Mouse (Mus musculus) stomach, embryonic 14.5 days (tissue): ENCODE measurements at regions not wholly inside any gene's neighbourhood (a gene's known extent, or its start where the extent isn't known, plus 50 kb on each side); places are given as distances from the start of the nearest gene placed in this dataset.

Source experiments
- ATAC-seq: fragments of 200-750 bp; cut with Nextera tagmentation; 2 replicates; pipeline ENCODE4 v1.8.0; 2017; ENCODE audit warnings: low read depth, moderate TSS enrichment; ENCODE audit not compliant: insufficient number of reproducible peaks, insufficient read depth, low FRiP score
- H3K27ac ChIP-seq: fragments of 300-500 bp; sonication (generic); 2 replicates; pipeline ENCODE4 v1.5.1; 2014; ENCODE audit warnings: mild to moderate bottlenecking, low read length, moderate library complexity, mixed read lengths
- H3K27me3 ChIP-seq: fragments of 300-500 bp; sonication (generic); 2 replicates; pipeline ENCODE4 v1.6.1; 2014; ENCODE audit warnings: low read length, control low read depth, mixed read lengths; ENCODE audit not compliant: control insufficient read depth, insufficient read depth
- H3K36me3 ChIP-seq: fragments of 300-500 bp; sonication (generic); 2 replicates; pipeline ENCODE4 v1.6.1; 2014; ENCODE audit warnings: mild to moderate bottlenecking, control low read depth, low read length, moderate library complexity, mixed read lengths; ENCODE audit not compliant: control insufficient read depth, insufficient read depth
- H3K4me1 ChIP-seq: fragments of 300-500 bp; sonication (generic); 2 replicates; pipeline ENCODE4 v1.6.1; 2014; ENCODE audit warnings: low read length, control low read depth, mixed read lengths; ENCODE audit not compliant: control insufficient read depth, insufficient read depth
- H3K4me2 ChIP-seq: fragments of 300-500 bp; sonication (generic); replicated peaks from 2 replicates; pipeline ENCODE4 v1.6.1; 2014; ENCODE audit warnings: low read depth, low read length, control low read depth
- H3K4me3 ChIP-seq: fragments of 300-500 bp; sonication (generic); 2 replicates; pipeline ENCODE4 v1.5.1; 2014; ENCODE audit warnings: low read depth, low read length, control low read depth
- H3K9ac ChIP-seq: fragments of 300-500 bp; sonication (generic); replicated peaks from 2 replicates; pipeline ENCODE4 v1.6.1; 2014; ENCODE audit warnings: low read depth, mild to moderate bottlenecking, control low read depth, low read length, moderate library complexity, mixed read lengths
- H3K9me3 ChIP-seq: fragments of 300-500 bp; sonication (generic); 2 replicates; pipeline ENCODE4 v1.6.1; 2016; ENCODE audit warnings: low read depth, low read length, control low read depth; ENCODE audit not compliant: control insufficient read depth
- WGBS: fragments of 180-500 bp; shearing (Covaris S2); extraction: QIAGEN DNeasy Blood & Tissue Kit; methylation state at CpG from one replicate; pipeline ENCODE4 v1.1.7; 2014; 5-methylcytosine and 5-hydroxymethylcytosine counted together

DNA sequence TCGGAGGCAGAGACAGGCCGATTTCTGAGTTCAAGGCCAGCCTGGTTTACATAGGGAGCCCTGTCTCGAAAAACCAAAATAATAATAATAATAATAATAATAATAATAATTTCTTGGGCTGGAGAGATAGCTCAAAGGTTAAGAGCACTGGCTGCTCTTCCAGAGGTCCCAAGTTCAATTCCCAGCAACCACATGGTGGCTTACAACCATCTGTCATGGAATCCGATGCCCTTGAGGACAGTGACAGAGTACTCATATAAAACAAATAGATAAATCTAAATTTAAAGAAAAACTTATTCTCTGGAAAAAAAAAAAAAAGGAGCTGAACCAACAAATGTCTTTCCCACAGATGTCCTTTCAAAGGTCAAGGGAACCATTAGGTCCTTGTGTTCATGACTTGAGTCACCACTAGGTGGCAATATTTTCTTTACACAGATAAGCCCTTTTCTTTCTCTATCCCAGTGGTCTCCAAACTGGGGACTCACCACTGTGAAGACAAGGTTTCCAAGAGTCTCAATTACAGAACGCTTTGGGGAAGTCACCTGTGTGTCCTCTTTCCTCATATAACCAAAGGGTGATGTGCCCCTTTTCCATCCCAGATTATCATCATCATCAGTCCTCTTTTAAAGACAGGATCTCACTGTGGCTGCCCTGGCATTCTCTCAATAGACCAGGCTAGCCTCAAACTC, 106.1 kb upstream of the Xpo1 start:
- Histone ChIP-seq H3K4me3 (no peak overlapping the region), H3K27ac (no peak overlapping the region), H3K9me3 (no peaks in the 10 kb centered on the region), H3K27me3 (no peaks in the 10 kb centered on the region), H3K9ac (no peak overlapping the region), H3K36me3 (no peaks in the 10 kb centered on the region), H3K4me2 (no peak overlapping the region), H3K4me1 (no peaks in the 10 kb centered on the region)
- 66% methylated on average over 5 of the region's 5 CpGs for WGBS
- 0 out of 2 replicates have a peak, but pooled peaks have one; percentile 37 for ATAC-seq

DNA sequence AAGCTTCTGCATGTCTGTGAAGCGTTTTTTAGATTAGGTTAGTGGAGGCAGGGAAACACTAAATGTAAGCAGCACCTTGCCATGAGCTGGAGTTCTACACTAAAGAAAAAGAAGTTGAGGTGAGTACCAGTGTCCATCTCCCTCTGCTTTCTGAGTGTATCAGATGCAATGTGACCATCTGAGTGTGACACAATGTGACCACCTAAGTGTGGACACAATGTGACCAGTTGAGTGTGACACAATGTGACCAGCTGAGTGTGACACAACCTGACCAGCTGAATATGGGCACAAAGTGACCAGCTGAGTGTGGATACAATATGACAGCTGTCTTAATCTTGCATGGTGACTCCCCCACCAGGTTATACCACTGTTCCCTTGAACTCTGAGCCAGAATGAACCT, 101.0 kb upstream of the Xpo1 start:
- ATAC-seq = no peak
- Histone ChIP-seq H3K27me3 (no peaks in the 10 kb centered on the region), H3K4me2 (no peak overlapping the region), H3K4me3 (no peak overlapping the region), H3K4me1 (no peaks in the 10 kb centered on the region), H3K9me3 (no peaks in the 10 kb centered on the region), H3K9ac (no peak overlapping the region), H3K27ac (no peak overlapping the region), H3K36me3 (no peaks in the 10 kb centered on the region)
- 62% methylated on average over 1 of the region's 1 CpGs for WGBS

DNA sequence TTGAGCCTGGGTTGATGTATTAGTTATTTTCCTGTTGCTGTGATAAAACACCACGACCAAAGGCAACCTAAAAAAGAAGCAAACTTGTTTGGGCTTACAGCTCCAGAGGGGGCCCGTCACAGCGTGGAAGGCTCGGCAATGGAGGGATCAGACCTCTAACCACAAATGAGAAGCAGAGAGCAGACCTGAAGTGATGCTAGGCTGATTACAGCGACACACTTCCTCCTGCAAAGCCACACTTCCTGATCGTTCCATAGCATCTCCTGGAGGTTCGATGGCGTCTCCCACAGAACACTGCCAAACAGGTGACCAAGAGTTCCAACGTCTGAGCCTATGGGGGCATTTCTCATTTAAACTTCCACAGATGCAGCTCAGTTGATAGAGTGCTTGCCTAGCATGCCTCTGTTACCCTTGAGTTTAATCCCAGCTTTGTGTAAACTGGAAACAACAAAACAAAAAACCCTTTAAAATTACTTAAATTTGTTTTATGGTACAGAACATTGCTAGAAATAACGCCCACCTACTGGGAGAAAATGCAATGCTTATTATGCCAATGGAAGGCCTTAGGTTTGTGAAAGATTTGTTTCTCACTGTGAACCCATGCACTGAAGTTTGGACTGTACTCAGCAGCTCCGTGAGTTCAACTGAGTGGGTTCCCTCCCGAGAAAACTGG, 87.2 kb upstream of the Xpo1 start:
- Histone ChIP-seq H3K27me3 (no peaks in the 10 kb centered on the region), H3K9me3 (no peaks in the 10 kb centered on the region), H3K4me3 (no peak overlapping the region), H3K9ac (no peak overlapping the region), H3K4me2 (no peak overlapping the region), H3K36me3 (no peaks in the 10 kb centered on the region), H3K27ac (no peak overlapping the region), H3K4me1 (no peaks in the 10 kb centered on the region)
- 85% methylated on average over 12 of the region's 12 CpGs for WGBS
- no peak for ATAC-seq

DNA sequence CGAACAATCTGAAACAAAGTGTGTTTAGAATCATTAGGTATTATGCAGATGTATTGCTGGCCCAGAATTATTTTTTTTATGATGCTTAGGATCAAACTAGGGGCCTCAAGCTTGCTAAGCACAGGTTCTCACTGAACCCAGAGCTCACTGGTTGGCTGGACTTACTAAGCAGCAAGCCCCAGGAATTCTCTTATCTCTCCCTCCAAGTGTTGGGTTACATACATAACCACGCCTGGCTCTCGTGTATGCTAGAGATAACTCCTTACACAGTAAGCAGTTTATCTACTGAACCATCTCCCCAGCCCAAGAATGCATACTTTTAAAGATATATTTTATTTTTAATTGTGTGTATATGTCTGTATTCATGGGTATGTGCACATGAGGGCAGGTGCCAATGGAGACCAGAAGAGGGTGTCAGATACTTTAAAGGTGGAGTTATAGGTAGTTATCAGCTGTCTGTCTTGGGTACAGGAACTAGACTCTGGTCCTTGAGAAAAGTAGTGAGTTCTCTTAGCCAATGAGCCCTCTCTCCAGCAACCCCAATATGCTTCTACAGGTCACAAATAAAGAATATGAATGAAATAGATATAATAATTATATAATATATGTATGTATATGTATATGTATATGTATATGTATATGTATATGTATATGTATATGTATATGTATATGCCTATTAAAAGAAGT, 86.0 kb upstream of the Xpo1 start:
- Histone ChIP-seq H3K4me1 (no peaks in the 10 kb centered on the region), H3K4me2 (no peak overlapping the region), H3K9me3 (no peaks in the 10 kb centered on the region), H3K4me3 (no peak overlapping the region), H3K27ac (no peak overlapping the region), H3K9ac (no peak overlapping the region), H3K36me3 (no peaks in the 10 kb centered on the region), H3K27me3 (no peaks in the 10 kb centered on the region)
- 43% methylated on average over 3 of the region's 3 CpGs for whole genome bisulfite sequencing
- 0 out of 2 replicates have a peak, but pooled peaks have one; percentile 53 for ATAC-seq

DNA sequence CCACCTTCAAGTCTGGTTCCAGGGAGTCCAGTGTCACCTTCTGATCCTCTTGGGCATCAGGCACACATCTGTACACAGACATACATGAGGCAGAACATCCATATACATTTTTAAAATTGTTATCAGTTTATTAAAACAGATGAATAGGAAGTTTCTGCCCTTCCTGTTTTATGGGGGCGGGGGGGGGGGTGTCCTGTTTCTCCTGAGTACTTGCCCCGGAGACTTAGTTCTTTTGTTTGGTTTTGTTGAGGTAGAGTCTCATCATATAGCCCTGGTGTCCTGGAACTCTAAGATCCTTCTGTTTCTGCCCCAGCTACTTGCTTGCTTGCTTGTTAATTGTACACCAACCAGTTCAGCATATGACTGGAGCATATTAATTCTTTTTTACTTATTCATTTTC, 85.0 kb upstream of the Xpo1 start:
- Histone ChIP-seq H3K36me3 (no peaks in the 10 kb centered on the region), H3K9ac (no peak overlapping the region), H3K27ac (no peak overlapping the region), H3K4me1 (no peaks in the 10 kb centered on the region), H3K27me3 (no peaks in the 10 kb centered on the region), H3K4me2 (no peak overlapping the region), H3K4me3 (no peak overlapping the region), H3K9me3 (no peaks in the 10 kb centered on the region)
- WGBS = 75% methylated on average over 2 of the region's 2 CpGs
- no peak for ATAC-seq

DNA sequence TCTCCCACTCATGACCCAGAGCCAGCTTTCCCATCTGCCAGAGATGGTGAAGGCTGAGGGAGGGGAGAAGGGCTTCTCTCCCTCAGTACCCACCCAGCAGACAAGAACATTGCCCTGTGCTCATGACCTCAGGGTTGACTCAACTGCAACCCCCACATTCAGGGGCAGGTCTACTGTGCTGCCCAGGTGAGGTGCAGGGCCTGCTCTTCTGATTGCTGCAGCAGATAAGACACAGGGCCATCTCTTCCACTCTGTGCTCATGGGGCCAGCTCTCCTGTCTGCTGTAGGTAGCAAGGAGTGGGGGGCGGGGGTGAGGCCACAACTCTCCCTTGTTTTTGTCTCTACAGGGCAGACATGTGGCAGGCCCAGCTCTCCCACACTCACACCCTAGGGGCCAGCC, 84.1 kb upstream of the Xpo1 start:
- ATAC-seq = no peak
- Histone ChIP-seq H3K27ac (no peak overlapping the region), H3K36me3 (no peaks in the 10 kb centered on the region), H3K9ac (no peak overlapping the region), H3K4me2 (no peak overlapping the region), H3K9me3 (no peaks in the 10 kb centered on the region), H3K27me3 (no peaks in the 10 kb centered on the region), H3K4me3 (no peak overlapping the region), H3K4me1 (no peaks in the 10 kb centered on the region)
- WGBS = 86% methylated on average over 1 of the region's 1 CpGs

DNA sequence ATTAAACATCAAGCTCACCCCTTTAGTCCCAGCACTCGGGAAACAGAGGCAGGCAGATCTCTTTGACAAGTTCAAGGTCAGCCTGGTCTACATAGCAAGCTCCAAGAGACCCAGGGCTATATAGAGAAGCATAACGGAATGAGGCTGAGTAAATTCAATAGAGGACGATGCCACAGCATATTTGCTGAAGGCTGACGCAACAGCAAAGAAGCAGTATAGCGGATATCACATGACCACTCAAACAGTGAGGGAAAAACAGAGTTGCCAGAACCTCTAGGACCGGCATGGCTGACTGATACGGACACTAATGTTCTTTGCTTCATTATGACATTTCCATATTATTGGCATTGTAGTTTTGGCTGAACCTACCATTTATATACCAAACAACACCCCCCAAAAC, 74.2 kb upstream of the Xpo1 start:
- Histone ChIP-seq H3K27ac (no peak overlapping the region), H3K9ac (no peak overlapping the region), H3K4me3 (no peak overlapping the region), H3K4me2 (no peak overlapping the region), H3K36me3 (no peaks in the 10 kb centered on the region), H3K27me3 (no peaks in the 10 kb centered on the region), H3K4me1 (no peaks in the 10 kb centered on the region), H3K9me3 (no peaks in the 10 kb centered on the region)
- no peak for ATAC-seq
- 86% methylated on average over 7 of the region's 7 CpGs for whole genome bisulfite sequencing

DNA sequence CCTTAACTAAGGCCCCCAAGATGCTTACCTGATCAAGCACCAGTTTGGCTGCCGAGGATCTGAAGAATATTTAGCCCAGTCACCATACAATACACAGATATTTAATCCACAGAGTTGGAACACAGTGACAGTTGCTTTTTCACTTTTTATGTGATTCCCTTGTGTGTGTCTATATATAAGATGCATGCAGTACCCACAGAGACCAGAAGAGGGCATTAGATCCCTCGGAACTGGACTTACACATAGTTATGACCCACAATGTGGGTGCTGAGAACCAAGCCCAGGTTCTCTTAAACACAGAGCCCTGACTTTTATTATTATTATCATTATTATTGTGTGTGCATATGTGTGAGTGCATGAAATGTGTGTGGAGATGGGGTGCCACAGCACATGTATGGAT, 70.6 kb upstream of the Xpo1 start:
- Histone ChIP-seq H3K4me1 (no peaks in the 10 kb centered on the region), H3K4me3 (no peak overlapping the region)
- WGBS = 92% methylated on average over 2 of the region's 2 CpGs

More for the DNA sequence above, 70.6 kb upstream of the Xpo1 start:
- no peaks in the 10 kb centered on the region for H3K9me3 ChIP-seq
- H3K36me3 ChIP-seq = no peaks in the 10 kb centered on the region
- H3K27me3 ChIP-seq = no peaks in the 10 kb centered on the region
- no peak overlapping the region for H3K9ac ChIP-seq
- H3K27ac ChIP-seq = no peak overlapping the region
- H3K4me2 ChIP-seq = no peak overlapping the region
- ATAC-seq = no peak
